Mouse (Mus musculus) neural tube, postnatal 0 days (tissue): ENCODE data around the gene Gm16503. TPM values are rescaled to one million over a fixed set of nuclear protein-coding genes. Genes with fewer than 3 reads are reported as not detected.

ENCODE experiments used
- polyA plus RNA-seq: library from polyadenylated mRNA; unstranded; fragments of >200 nt; fragmentation: Nextera tagmentation; extraction: Ambion mirVana; gene quantifications from 2 replicates; pipeline ENCODE4 v1.2.1, GENCODE M21; 2015

Gene Gm16503
- 0.58 and 0.78 TPM in 2 replicates for polyA plus RNA-seq

DNA sequence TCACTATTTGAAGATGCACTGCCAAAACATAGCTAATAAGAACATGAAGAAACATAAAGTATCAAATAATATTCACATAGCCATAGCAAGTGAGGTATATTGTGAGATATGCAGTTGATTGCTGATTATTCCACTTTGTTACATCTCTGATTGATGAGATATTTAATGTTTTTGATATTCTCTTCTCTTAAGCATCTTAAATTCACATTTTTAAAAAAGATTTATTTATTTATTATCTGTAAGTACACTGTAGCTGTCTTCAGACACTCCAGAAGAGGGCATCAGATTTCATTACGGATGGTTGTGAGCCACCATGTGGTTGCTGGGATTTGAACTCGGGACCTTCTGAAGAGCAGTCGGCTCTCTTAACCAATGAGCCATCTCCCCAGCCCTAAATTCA lies at the start of gene Gm16503:
Gene Gm16503 (plus strand): TSS at position 301 of the 400 bp plus-strand sequence.

DNA sequence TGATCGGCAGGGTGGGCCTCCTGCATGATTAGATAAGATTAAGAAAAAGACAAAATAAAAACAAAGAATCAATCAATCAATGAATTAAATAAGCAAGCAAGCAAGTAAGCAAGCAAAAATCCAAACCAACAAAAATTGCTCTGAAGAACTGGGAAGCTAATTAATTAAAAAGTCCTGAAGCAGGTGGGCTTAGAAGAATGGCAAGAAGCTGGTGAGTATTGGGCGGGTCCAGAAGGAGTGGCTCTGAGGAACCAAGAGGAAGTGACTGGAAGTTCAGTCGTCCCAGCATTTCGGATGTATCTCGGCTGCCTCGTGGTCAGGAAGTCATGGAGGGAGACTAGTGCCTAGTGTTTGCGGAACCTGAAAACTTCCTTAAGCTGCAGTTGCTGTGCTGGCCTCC lies 47.9 kb upstream of the Gm16503 start, which contains the start of gene Zfp982:
Gene Zfp982 (plus strand): TSS at position 301 of the 400 bp plus-strand sequence.

DNA sequence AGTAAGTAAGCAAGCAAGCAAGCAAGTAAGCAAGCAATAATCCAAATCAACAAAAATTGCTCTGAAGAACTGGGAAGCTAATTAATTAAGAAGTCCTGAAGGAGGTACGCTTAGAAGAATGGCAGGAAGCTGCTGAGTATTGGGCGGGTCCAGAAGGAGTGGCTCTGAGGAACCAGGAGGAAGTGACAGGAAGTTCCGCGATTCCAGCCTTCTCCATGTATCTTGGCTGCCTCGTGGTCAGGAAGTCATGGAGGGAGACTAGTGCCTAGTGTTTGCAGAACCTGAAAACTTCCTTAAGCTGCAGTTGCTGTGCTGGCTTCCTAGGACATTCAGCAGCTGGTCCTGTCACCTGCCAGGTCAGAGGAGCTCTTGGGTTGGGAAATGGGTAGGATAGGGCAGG lies 13.1 kb downstream of the Gm16503 start, which contains the start of gene Zfp985:
Gene Zfp985 (plus strand): TSS at position 207 of the 400 bp plus-strand sequence.

Other genes with a start within 250 kb of the Gm16503 start
- gene Zfp988, start 234.5 kb upstream of the Gm16503 start, polyA plus RNA-seq, result 0.18 TPM in 1 of 2 replicates, not detected in the other
- not detected in 2 replicates for gene Zfp978, start 178.9 kb upstream of the Gm16503 start, polyA plus RNA-seq
- 5.2 and 6.7 TPM in 2 replicates for gene Zfp982, start 47.8 kb upstream of the Gm16503 start, polyA plus RNA-seq
- 0.15 and 0.28 TPM in 2 replicates for gene Zfp985, start 13.1 kb downstream of the Gm16503 start, polyA plus RNA-seq
- gene Zfp979, start 102.3 kb downstream of the Gm16503 start, polyA plus RNA-seq, result 2.4 and 2.6 TPM in 2 replicates
- gene Zfp534, start 162.3 kb downstream of the Gm16503 start, polyA plus RNA-seq, result not detected in 2 replicates